Mouse (Mus musculus) limb, embryonic 13.5 days (tissue): ENCODE data around the gene Apon. TPM values are rescaled to one million over a fixed set of nuclear protein-coding genes. Genes with fewer than 3 reads are reported as not detected.
A peak's percentile ranks its signal among the peaks of the same experiment; 100 is the strongest.
"Not testable (repeated sequence)": the region's sequence is repeated elsewhere in the genome, so short reads cannot be mapped to it uniquely, and the experiment has no call there.

Experiments used
- ATAC-seq: fragments of 200-750 bp; cut with Nextera tagmentation; 2 replicates; pipeline ENCODE4 v1.8.0; 2017; ENCODE audit warnings: low read depth, moderate number of reproducible peaks, moderate TSS enrichment; ENCODE audit not compliant: low FRiP score
- H3K27ac ChIP-seq: fragments of 300-500 bp; sonication (generic); 2 replicates; pipeline ENCODE4 v1.5.1; 2015; ENCODE audit warnings: inconsistent platforms, mild to moderate bottlenecking, moderate library complexity
- H3K27me3 ChIP-seq: fragments of 300-500 bp; sonication (generic); 2 replicates; pipeline ENCODE4 v1.6.1; 2015; ENCODE audit warnings: mild to moderate bottlenecking, inconsistent platforms
- H3K36me3 ChIP-seq: fragments of 300-500 bp; sonication (generic); 2 replicates; pipeline ENCODE4 v1.6.1; 2015; ENCODE audit warnings: inconsistent platforms, mild to moderate bottlenecking, moderate library complexity
- H3K4me1 ChIP-seq: fragments of 300-500 bp; sonication (generic); 2 replicates; pipeline ENCODE4 v1.6.1; 2015; ENCODE audit warnings: inconsistent platforms
- H3K4me2 ChIP-seq: fragments of 300-500 bp; sonication (generic); replicated peaks from 2 replicates; pipeline ENCODE4 v1.6.1; 2015; ENCODE audit warnings: inconsistent platforms, mild to moderate bottlenecking, moderate library complexity
- H3K4me3 ChIP-seq: fragments of 300-500 bp; sonication (generic); 2 replicates; pipeline ENCODE4 v1.5.1; 2015; ENCODE audit warnings: moderate library complexity, mild to moderate bottlenecking, inconsistent platforms
- H3K9ac ChIP-seq: fragments of 300-500 bp; sonication (generic); 2 replicates; pipeline ENCODE4 v1.6.1; 2015; ENCODE audit warnings: mild to moderate bottlenecking, inconsistent platforms
- H3K9me3 ChIP-seq: fragments of 300-500 bp; sonication (generic); 2 replicates; pipeline ENCODE4 v1.6.1; 2016; ENCODE audit warnings: inconsistent platforms
- WGBS: fragments of 180-500 bp; shearing (Covaris S2); methylation state at CpG from one replicate; pipeline ENCODE4 v1.1.7; 2015; 5-methylcytosine and 5-hydroxymethylcytosine counted together
- polyA plus RNA-seq: library from polyadenylated mRNA; unstranded; fragments of >200 nt; fragmentation: Nextera tagmentation; extraction: Ambion mirVana; gene quantifications from 2 replicates; pipeline ENCODE4 v1.2.1, GENCODE M21; 2015

Apon gene
- polyA plus RNA-seq, 1 experiment from 2014 or later: 0.27 TPM

GRCm38 (mm10) chr10:128282886-128283450 lies 29.1 kb downstream of the Apon start:
- no peaks in the 10 kb centered on the region for H3K4me1 ChIP-seq
- 90% methylated on average over 20 of the region's 20 CpGs for WGBS
- H3K36me3 ChIP-seq: peaks cover 69% of the 10 kb centered on the region
- H3K27ac ChIP-seq: no peak overlapping the region
- no peaks in the 10 kb centered on the region for H3K9me3 ChIP-seq
- H3K27me3 ChIP-seq: no peaks in the 10 kb centered on the region
- no peak for ATAC-seq
- no peak overlapping the region for H3K9ac ChIP-seq
- H3K4me3 ChIP-seq: no peak overlapping the region
- H3K4me2 ChIP-seq: no peak overlapping the region

- H3K36me3 ChIP-seq: peaks cover 70% of the 10 kb centered on the region
- WGBS: 63% methylated on average over 31 of the region's 31 CpGs
- H3K4me2 ChIP-seq: no peak overlapping the region
- H3K4me3 ChIP-seq: no peak overlapping the region
- no peaks in the 10 kb centered on the region for H3K27me3 ChIP-seq
- no peak overlapping the region for H3K9ac ChIP-seq
- no peaks in the 10 kb centered on the region for H3K9me3 ChIP-seq
- no peaks in the 10 kb centered on the region for H3K4me1 ChIP-seq
- no peak; the same call in 1 of the 2 replicates for ATAC-seq
- H3K27ac ChIP-seq: no peak overlapping the region
Measured at GRCm38 (mm10) chr10:128283604-128284579, 30.0 kb downstream of the Apon start.

- not testable (repeated sequence) for H3K4me3 ChIP-seq, ATAC-seq, H3K4me1 ChIP-seq, H3K9ac ChIP-seq, H3K9me3 ChIP-seq, H3K27me3 ChIP-seq, H3K4me2 ChIP-seq, H3K27ac ChIP-seq
- H3K36me3 ChIP-seq: peaks cover 52% of the 10 kb centered on the region
- WGBS: 50% methylated on average over 1 of the region's 1 CpGs
Measured at GRCm38 (mm10) chr10:128290594-128290993, 36.7 kb downstream of the Apon start.

GRCm38 (mm10) chr10:128296370-128297090 lies 42.6 kb downstream of the Apon start:
- Histone ChIP-seq H3K27me3 (no peaks in the 10 kb centered on the region), H3K4me3 (no peak overlapping the region), H3K4me2 (no peak overlapping the region), H3K4me1 (peaks cover 11% of the 10 kb centered on the region; the same call in 1 of the 2 replicates), H3K9me3 (no peaks in the 10 kb centered on the region), H3K9ac (peak overlapping the region; percentile 35; the same call in 1 of the 2 replicates), H3K36me3 (peaks cover 10% of the 10 kb centered on the region), H3K27ac (no peak overlapping the region)
- WGBS: 78% methylated on average over 13 of the region's 13 CpGs
- no peak for ATAC-seq

GRCm38 (mm10) chr10:128297221-128297620 lies 43.3 kb downstream of the Apon start:
- Histone ChIP-seq H3K36me3 (peaks cover 4% of the 10 kb centered on the region; the same call in 1 of the 2 replicates), H3K27ac (peak overlapping the region; percentile 22; the same call in 1 of the 2 replicates), H3K9ac (peak overlapping the region; percentile 25; the same call in 1 of the 2 replicates), H3K9me3 (no peaks in the 10 kb centered on the region), H3K4me3 (no peak overlapping the region), H3K4me2 (peak overlapping the region; percentile 3; the same call in 1 of the 2 replicates), H3K4me1 (peaks cover 12% of the 10 kb centered on the region), H3K27me3 (no peaks in the 10 kb centered on the region)
- WGBS: 65% methylated on average over 4 of the region's 4 CpGs
- no peak for ATAC-seq

GRCm38 (mm10) chr10:128297622-128298021 lies 43.7 kb downstream of the Apon start:
- H3K9ac ChIP-seq: peak overlapping the region; percentile 25; the same call in 1 of the 2 replicates
- 59% methylated on average over 11 of the region's 11 CpGs for WGBS

GRCm38 (mm10) chr10:128298243-128298642 lies 44.3 kb downstream of the Apon start:
- no peaks in the 10 kb centered on the region for H3K27me3 ChIP-seq
- no peak overlapping the region for H3K9ac ChIP-seq
- no peak overlapping the region for H3K4me2 ChIP-seq
- no peak overlapping the region for H3K4me3 ChIP-seq
- H3K9me3 ChIP-seq: no peaks in the 10 kb centered on the region
- no peaks in the 10 kb centered on the region for H3K36me3 ChIP-seq
- H3K4me1 ChIP-seq: peaks cover 16% of the 10 kb centered on the region
- H3K27ac ChIP-seq: no peak overlapping the region
- ATAC-seq: no peak
- WGBS: 78% methylated on average over 6 of the region's 6 CpGs

More at GRCm38 (mm10) chr10:128297622-128298021, 43.7 kb downstream of the Apon start:
- peak overlapping the region; percentile 56; the same call in 1 of the 2 replicates for H3K27ac ChIP-seq
- H3K4me1 ChIP-seq: peaks cover 16% of the 10 kb centered on the region
- H3K36me3 ChIP-seq: peaks cover under 1% of the 10 kb centered on the region; the same call in 1 of the 2 replicates
- ATAC-seq: 0 out of 2 replicates have a peak, but pooled peaks have one; percentile 28
- no peaks in the 10 kb centered on the region for H3K9me3 ChIP-seq
- H3K4me2 ChIP-seq: peak overlapping the region; percentile 3; the same call in 1 of the 2 replicates
- no peaks in the 10 kb centered on the region for H3K27me3 ChIP-seq
- H3K4me3 ChIP-seq: no peak overlapping the region

GRCm38 (mm10) chr10:128298702-128299171 lies 44.8 kb downstream of the Apon start, which contains the start of gene Il23a:
Gene Il23a (minus strand): TSS chr10:128298752.
- peaks cover 18% of the 10 kb centered on the region for H3K4me1 ChIP-seq
- no peaks in the 10 kb centered on the region for H3K9me3 ChIP-seq
- no peak for ATAC-seq
- no peak within 1 kb of the TSS for H3K4me3 ChIP-seq
- 84% methylated on average over 11 of the region's 11 CpGs for WGBS
- H3K36me3 ChIP-seq: no peaks in the 10 kb centered on the region
- no peaks in the 10 kb centered on the region for H3K27me3 ChIP-seq
- peak within 1 kb of the TSS; percentile 3; the same call in 1 of the 2 replicates for H3K4me2 ChIP-seq
- H3K27ac ChIP-seq: peak within 1 kb of the TSS; percentile 56; the same call in 1 of the 2 replicates
- H3K9ac ChIP-seq: peak within 1 kb of the TSS; percentile 25; the same call in 1 of the 2 replicates

- no peaks in the 10 kb centered on the region for H3K27me3 ChIP-seq
- H3K36me3 ChIP-seq: peaks cover 6% of the 10 kb centered on the region; the same call in 1 of the 2 replicates
- H3K4me1 ChIP-seq: peaks cover 22% of the 10 kb centered on the region
- peak overlapping the region; percentile 95 for H3K27ac ChIP-seq
- ATAC-seq: no peak
- 33% methylated on average over 3 of the region's 3 CpGs for WGBS
- no peaks in the 10 kb centered on the region for H3K9me3 ChIP-seq
- H3K4me2 ChIP-seq: peak overlapping the region; percentile 85
- H3K4me3 ChIP-seq: peak overlapping the region; percentile 56
- H3K9ac ChIP-seq: peak overlapping the region; percentile 88
Measured at GRCm38 (mm10) chr10:128302357-128302756, 48.5 kb downstream of the Apon start.

GRCm38 (mm10) chr10:128302785-128303125 lies 48.9 kb downstream of the Apon start:
- Histone ChIP-seq H3K9me3 (no peaks in the 10 kb centered on the region), H3K27me3 (no peaks in the 10 kb centered on the region), H3K36me3 (peaks cover 6% of the 10 kb centered on the region; the same call in 1 of the 2 replicates), H3K4me3 (peak overlapping the region; percentile 56), H3K4me2 (peak overlapping the region; percentile 85), H3K4me1 (peaks cover 18% of the 10 kb centered on the region), H3K27ac (peak overlapping the region; percentile 95), H3K9ac (peak overlapping the region; percentile 88)
- WGBS: under 1% methylated on average over 9 of the region's 9 CpGs
- ATAC-seq: peak; percentile 16; the same call in 1 of the 2 replicates
